Mouse (Mus musculus) kidney, postnatal 0 days (tissue): ENCODE measurements around the gene Shisa4. TPM values are rescaled to one million over a fixed set of nuclear protein-coding genes. Genes with fewer than 3 reads are reported as not detected.
A peak's percentile ranks its signal among the peaks of the same experiment; 100 is the strongest.

Experiments used
- ATAC-seq: fragments of 200-750 bp; cut with Nextera tagmentation; replicated peaks from 2 replicates; pipeline ENCODE4 v1.8.0; 2017; ENCODE audit warnings: low read depth, moderate number of reproducible peaks, moderate TSS enrichment, moderate library complexity; ENCODE audit not compliant: low FRiP score
- DNase-seq: peaks from one replicate; pipeline ENCODE4 v3.0.0-alpha.2; 2016; ENCODE audit warnings: low spot score
- H3K27ac ChIP-seq: fragments of 300-500 bp; sonication (generic); 2 replicates; pipeline ENCODE4 v1.5.1; 2014; ENCODE audit warnings: mild to moderate bottlenecking
- H3K27me3 ChIP-seq: fragments of 300-500 bp; sonication (generic); 2 replicates; pipeline ENCODE4 v1.6.1; 2014; ENCODE audit warnings: low read length, mixed read lengths; ENCODE audit not compliant: insufficient read depth
- H3K36me3 ChIP-seq: fragments of 300-500 bp; sonication (generic); 2 replicates; pipeline ENCODE4 v1.6.1; 2014; ENCODE audit warnings: low read length, mixed read lengths; ENCODE audit not compliant: insufficient read depth
- H3K4me1 ChIP-seq: fragments of 300-500 bp; sonication (generic); replicated peaks from 2 replicates; pipeline ENCODE4 v1.6.1; 2014; ENCODE audit warnings: antibody characterized with exemption, low read length, mixed read lengths; ENCODE audit not compliant: insufficient read depth
- H3K4me2 ChIP-seq: fragments of 300-500 bp; sonication (generic); 2 replicates; pipeline ENCODE4 v1.6.1; 2014; ENCODE audit warnings: mild to moderate bottlenecking, low read length, moderate library complexity, mixed read lengths
- H3K4me3 ChIP-seq: fragments of 300-500 bp; sonication (generic); replicated peaks from 2 replicates; pipeline ENCODE4 v1.5.1; 2014; ENCODE audit warnings: low read depth, low read length
- H3K9ac ChIP-seq: fragments of 300-500 bp; sonication (generic); 2 replicates; pipeline ENCODE4 v1.6.1; 2014; ENCODE audit warnings: low read depth, low read length
- H3K9me3 ChIP-seq: fragments of 300-500 bp; sonication (generic); replicated peaks from 2 replicates; pipeline ENCODE4 v1.6.1; 2016; ENCODE audit warnings: low read length, inconsistent platforms, mixed read lengths
- CTCF ChIP-seq: IDR thresholded peaks from 2 replicates; pipeline ENCODE4 v1.5.1; 2016; ENCODE audit warnings: antibody characterized with exemption, low read depth, mild to moderate bottlenecking, moderate library complexity
- WGBS: fragments of 180-500 bp; shearing (Covaris S2); extraction: QIAGEN DNeasy Blood & Tissue Kit; methylation state at CpG from one replicate; pipeline ENCODE4 v1.1.7; 2014; 5-methylcytosine and 5-hydroxymethylcytosine counted together
- polyA plus RNA-seq: library from polyadenylated mRNA; unstranded; fragments of >200 nt; fragmentation: Nextera tagmentation; extraction: Ambion mirVana; gene quantifications from 2 replicates; pipeline ENCODE4 v1.2.1, GENCODE M21; 2015

The Shisa4 gene
- polyA plus RNA-seq, 1 experiment from 2014 or later = 42.9 TPM

DNA sequence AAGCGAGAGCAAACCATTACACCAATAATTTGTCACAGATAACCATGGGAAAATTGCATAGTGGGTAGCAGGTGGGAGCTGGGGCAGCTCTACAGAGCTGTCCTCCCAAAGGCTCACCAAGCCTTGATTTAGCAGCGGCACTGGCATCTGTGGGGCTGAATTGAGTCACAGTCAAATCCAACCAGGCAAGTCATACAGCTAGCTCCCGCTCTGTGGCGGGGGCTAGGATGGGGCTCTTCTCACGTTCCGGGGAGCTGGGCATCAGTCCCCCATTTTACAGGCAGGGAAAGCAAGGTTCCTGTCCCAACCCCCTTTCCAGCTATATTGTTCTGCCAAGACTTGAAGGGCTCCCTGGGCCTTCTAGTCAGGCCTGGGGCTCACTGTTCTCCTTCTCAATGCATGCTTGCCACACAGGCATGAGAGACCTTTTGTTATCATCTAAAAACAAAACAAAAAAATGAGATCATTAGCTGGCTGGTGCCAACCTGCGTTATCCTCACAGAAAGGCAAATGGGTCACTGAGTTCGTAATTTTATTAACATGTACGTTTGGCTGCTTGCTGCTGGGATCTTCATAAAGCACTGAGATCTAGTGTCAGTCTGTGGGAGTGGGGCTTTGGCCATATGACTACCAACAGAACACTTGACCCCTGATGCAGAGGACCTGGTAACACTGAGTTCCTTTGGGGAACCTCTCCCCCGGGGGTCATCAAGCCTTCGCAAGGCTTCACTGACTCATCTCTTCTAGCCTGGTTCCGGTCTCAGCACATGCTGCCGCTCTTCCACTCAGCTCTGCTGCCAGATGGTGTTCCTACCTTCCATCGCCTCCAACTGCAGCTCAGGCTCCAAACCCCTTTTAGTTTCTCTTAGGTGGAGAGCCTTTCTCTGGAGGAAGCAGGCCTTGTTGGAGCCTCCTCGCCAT lies 5.3 kb upstream of the Shisa4 start:
- no peak for TF ChIP-seq CTCF
- no peak for DNase-seq
- H3K27me3 ChIP-seq = no peaks in the 10 kb centered on the region
- no peak overlapping the region for H3K27ac ChIP-seq
- no peak for ATAC-seq
- peaks cover 13% of the 10 kb centered on the region for H3K36me3 ChIP-seq
- H3K9ac ChIP-seq = no peak overlapping the region
- 54% methylated on average over 15 of the region's 15 CpGs for WGBS
- no peaks in the 10 kb centered on the region for H3K9me3 ChIP-seq
- no peaks in the 10 kb centered on the region for H3K4me1 ChIP-seq
- H3K4me3 ChIP-seq = no peak overlapping the region
- H3K4me2 ChIP-seq = no peak overlapping the region

DNA sequence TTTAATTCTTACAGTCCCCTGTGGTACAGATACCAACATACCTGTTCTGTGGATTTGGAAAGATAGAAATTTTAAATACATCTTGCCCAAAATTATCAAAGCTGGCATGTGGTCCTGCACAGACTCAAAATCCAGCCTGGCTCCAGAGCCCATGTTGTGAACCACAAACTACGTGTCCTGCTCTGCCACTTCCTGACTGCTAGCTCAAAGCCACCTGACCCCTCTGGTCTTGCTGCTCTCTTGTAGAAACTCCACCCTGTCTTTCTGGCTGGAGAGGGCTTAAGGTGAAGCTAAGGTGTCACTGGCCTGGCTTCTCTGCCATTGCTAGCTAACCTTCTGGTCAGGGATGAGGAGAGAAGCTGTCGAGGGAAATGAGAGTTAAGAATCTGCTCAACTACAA lies 4.0 kb upstream of the Shisa4 start:
- 28% methylated on average over 2 of the region's 2 CpGs for WGBS
- ATAC-seq = no peak
- Histone ChIP-seq H3K4me1 (no peaks in the 10 kb centered on the region), H3K4me3 (no peak overlapping the region), H3K27me3 (no peaks in the 10 kb centered on the region), H3K9ac (no peak overlapping the region), H3K36me3 (peaks cover 5% of the 10 kb centered on the region; the same call in 1 of the 2 replicates), H3K4me2 (no peak overlapping the region), H3K27ac (no peak overlapping the region), H3K9me3 (no peaks in the 10 kb centered on the region)
- DNase-seq = no peak
- TF ChIP-seq CTCF = no peak

DNA sequence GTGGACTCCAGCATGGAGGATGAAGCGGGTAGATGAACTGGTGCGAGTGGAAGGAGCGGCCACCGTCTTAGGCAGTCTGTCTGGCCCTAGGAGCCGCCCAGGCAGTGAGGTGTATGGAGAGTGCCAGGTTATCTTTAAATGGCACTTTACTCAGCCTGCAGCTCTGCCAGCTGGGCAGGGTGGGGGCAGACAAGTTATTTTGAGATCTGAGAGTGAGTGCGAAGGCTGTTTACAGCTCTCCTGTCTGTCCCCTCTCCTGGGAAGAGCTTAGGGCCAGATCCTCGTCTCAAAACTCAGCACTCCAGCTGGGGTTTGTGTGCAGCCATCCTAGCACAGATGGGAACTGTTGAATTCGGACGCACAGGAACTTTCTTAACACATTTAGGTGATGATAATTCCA lies 3.5 kb upstream of the Shisa4 start:
- ATAC-seq (no peak), DNase-seq (no peak)
- H3K4me1 ChIP-seq = no peaks in the 10 kb centered on the region
- no peak overlapping the region for H3K4me3 ChIP-seq
- peaks cover 3% of the 10 kb centered on the region; the same call in 1 of the 2 replicates for H3K36me3 ChIP-seq
- no peaks in the 10 kb centered on the region for H3K9me3 ChIP-seq
- TF ChIP-seq CTCF = no peak
- H3K9ac ChIP-seq = no peak overlapping the region
- H3K27me3 ChIP-seq = no peaks in the 10 kb centered on the region
- no peak overlapping the region for H3K27ac ChIP-seq
- 61% methylated on average over 9 of the region's 9 CpGs for WGBS
- no peak overlapping the region for H3K4me2 ChIP-seq

DNA sequence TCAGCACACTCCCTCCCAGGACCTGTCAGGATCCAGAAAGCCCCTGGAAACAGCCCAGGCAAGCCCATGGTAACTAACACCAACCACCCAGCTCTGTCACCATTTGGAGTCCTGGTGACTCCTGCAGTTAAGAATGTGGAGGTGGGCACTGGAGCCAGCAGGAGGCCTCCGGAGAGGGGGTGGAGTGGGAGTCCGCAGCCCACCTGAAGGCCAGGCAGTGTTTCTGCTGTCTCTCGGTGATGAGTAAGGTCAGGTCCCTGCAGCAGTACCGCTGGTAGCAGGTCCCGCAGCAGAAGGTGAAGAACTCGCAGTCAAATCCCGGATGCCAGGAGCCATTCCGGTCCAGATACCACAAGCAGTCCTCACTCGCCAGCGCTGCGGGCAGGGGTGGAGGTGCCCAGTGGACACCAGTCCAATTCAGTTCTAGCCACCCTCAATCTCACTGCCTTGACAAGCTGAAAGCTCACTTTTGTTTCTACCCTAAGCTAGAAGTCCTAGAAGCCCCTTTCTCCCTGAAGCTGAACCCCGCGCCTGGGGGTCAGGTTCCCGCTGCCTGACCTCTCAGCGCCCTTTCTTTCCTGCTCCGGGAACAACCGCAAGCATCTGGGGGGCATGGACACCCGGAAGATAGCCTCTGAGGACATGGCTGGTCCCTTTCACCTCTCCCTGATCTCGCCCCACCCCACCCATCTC lies 716 bp downstream of the Shisa4 start:
- H3K4me2 ChIP-seq = peak overlapping the region; percentile 97
- no peaks in the 10 kb centered on the region for H3K9me3 ChIP-seq
- peak overlapping the region; percentile 61 for H3K4me3 ChIP-seq
- H3K27me3 ChIP-seq = no peaks in the 10 kb centered on the region
- DNase-seq (peak; percentile 50), ATAC-seq (no peak)
- no peaks in the 10 kb centered on the region for H3K36me3 ChIP-seq
- no peak for TF ChIP-seq CTCF
- H3K27ac ChIP-seq = peak overlapping the region; percentile 85
- H3K4me1 ChIP-seq = no peaks in the 10 kb centered on the region
- whole genome bisulfite sequencing = 2% methylated on average over 19 of the region's 19 CpGs
- peak overlapping the region; percentile 77 for H3K9ac ChIP-seq

DNA sequence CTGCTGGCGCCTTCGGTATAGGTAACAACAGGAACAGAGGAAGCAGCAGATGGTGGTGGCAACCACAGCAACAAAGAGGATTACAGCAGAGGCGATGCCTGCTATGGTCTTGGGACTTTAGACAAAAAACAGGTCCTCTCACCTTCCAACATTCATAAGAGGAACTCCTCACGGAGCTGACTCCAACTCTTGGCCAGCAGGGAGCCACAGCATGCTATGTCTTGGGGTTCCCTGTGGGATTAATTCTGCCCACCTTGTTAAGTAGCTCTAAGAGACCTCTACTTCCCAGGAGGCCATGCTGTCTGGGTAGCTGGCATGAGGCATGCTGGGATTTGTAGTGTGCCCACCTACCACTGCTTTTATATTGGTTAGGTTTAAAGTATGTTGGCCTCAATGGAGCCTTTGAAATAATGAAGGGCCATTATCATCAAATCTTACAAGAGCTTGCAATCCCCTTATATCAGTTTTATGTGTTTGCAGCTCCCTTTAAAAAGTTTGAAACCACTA lies 1.8 kb downstream of the Shisa4 start:
- DNase-seq = no peak
- H3K9ac ChIP-seq = no peak overlapping the region
- no peak for TF ChIP-seq CTCF
- no peak overlapping the region for H3K4me3 ChIP-seq
- no peak for ATAC-seq
- no peaks in the 10 kb centered on the region for H3K27me3 ChIP-seq
- no peak overlapping the region for H3K27ac ChIP-seq
- H3K4me2 ChIP-seq = no peak overlapping the region
- 0 out of 2 replicates have a peak, but pooled peaks cover 2% of the 10 kb centered on the region for H3K4me1 ChIP-seq
- WGBS = 83% methylated on average over 4 of the region's 4 CpGs
- H3K36me3 ChIP-seq = no peaks in the 10 kb centered on the region
- no peaks in the 10 kb centered on the region for H3K9me3 ChIP-seq

DNA sequence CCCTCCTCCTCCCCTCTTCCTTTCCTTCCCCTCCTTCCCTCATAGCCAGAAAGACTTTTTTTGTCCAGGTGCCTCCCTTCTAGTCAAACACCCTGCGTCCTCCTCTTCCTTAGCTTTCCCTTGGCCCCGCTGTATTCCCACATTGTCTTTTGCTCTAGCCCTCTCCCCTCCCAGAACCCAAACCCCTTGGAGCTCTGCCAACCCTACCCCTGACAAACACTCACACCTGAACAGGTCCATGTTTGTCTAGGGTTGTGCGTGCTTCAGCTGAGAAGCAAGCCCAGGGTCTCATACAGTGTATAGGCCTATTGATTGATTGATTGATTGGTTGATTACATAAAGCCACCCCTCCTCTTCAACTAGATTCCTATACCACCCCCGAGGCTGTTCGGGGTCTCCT lies 5.6 kb downstream of the Shisa4 start:
- Histone ChIP-seq H3K9ac (no peak overlapping the region), H3K4me2 (no peak overlapping the region)
- ATAC-seq = no peak

More for the DNA sequence above, 5.6 kb downstream of the Shisa4 start:
- Histone ChIP-seq H3K36me3 (no peaks in the 10 kb centered on the region), H3K9me3 (no peaks in the 10 kb centered on the region), H3K27ac (no peak overlapping the region), H3K27me3 (no peaks in the 10 kb centered on the region), H3K4me1 (0 out of 2 replicates have a peak, but pooled peaks cover 2% of the 10 kb centered on the region), H3K4me3 (no peak overlapping the region)
- WGBS = 82% methylated on average over 5 of the region's 5 CpGs
- no peak for DNase-seq
- no peak for TF ChIP-seq CTCF
